Mouse (Mus musculus): ENCODE measurements at regions not wholly inside any gene's neighbourhood (a gene's known extent, or its start where the extent isn't known, plus 50 kb on each side); places are given as distances from the start of the nearest gene placed in this dataset.

GRCm38 (mm10) chr6:31283973-31284372 is 114.6 kb upstream of the Mkln1 start:
- Histone ChIP-seq H3K27me3 (ENCODE audit: control insufficient read depth, insufficient read depth, low read length) (no peaks in the 10 kb centered on the region), H3K36me3 (ENCODE audit: control insufficient read depth, insufficient read depth, low read length) (no peaks in the 10 kb centered on the region), H3K4me2 (replicated peaks; ENCODE audit: low read depth, low read length, severe bottlenecking) (no peak overlapping the region), H3K4me1 (ENCODE audit: control insufficient read depth, insufficient read depth, low read length) (peaks cover 17% of the 10 kb centered on the region), H3K9ac (ENCODE audit: low read depth, low read length, severe bottlenecking) (no peak overlapping the region), H3K27ac (replicated peaks; ENCODE audit: low read depth, low read length) (no peak overlapping the region), H3K4me3 (replicated peaks; ENCODE audit: low read length) (no peak overlapping the region), H3K9me3 (ENCODE audit: control insufficient read depth, low read length) (no peaks in the 10 kb centered on the region)
- TF ChIP-seq POLR2A (IDR thresholded peaks at IDR 0.05; ENCODE audit: borderline replicate concordance, extremely low read depth, insufficient read depth, insufficient read length) = no peak
- DNase-seq (ENCODE audit: low spot score) (no peak), ATAC-seq (ENCODE audit: low FRiP score, low read depth) (no peak)
- WGBS = 73% methylated on average over 8 of the region's 8 CpGs

GRCm38 (mm10) chr6:31284390-31284789 is 114.1 kb upstream of the Mkln1 start:
- Histone ChIP-seq H3K36me3 (ENCODE audit: control insufficient read depth, insufficient read depth, low read length) (no peaks in the 10 kb centered on the region), H3K4me1 (ENCODE audit: control insufficient read depth, insufficient read depth, low read length) (peaks cover 17% of the 10 kb centered on the region), H3K27ac (replicated peaks; ENCODE audit: low read depth, low read length) (no peak overlapping the region), H3K4me3 (replicated peaks; ENCODE audit: low read length) (no peak overlapping the region), H3K9ac (ENCODE audit: low read depth, low read length, severe bottlenecking) (no peak overlapping the region), H3K27me3 (ENCODE audit: control insufficient read depth, insufficient read depth, low read length) (no peaks in the 10 kb centered on the region), H3K4me2 (replicated peaks; ENCODE audit: low read depth, low read length, severe bottlenecking) (no peak overlapping the region), H3K9me3 (ENCODE audit: control insufficient read depth, low read length) (no peaks in the 10 kb centered on the region)
- WGBS = 78% methylated on average over 10 of the region's 10 CpGs
- DNase-seq (ENCODE audit: low spot score) = no peak
- no peak for ATAC-seq (ENCODE audit: low FRiP score, low read depth)
- TF ChIP-seq POLR2A (IDR thresholded peaks at IDR 0.05; ENCODE audit: borderline replicate concordance, extremely low read depth, insufficient read depth, insufficient read length) = no peak

- WGBS = 87% methylated on average over 19 of the region's 19 CpGs
- H3K9ac ChIP-seq (ENCODE audit: low read depth, low read length, severe bottlenecking) = no peak overlapping the region
- no peaks in the 10 kb centered on the region for H3K27me3 ChIP-seq (ENCODE audit: control insufficient read depth, insufficient read depth, low read length)
- H3K27ac ChIP-seq (replicated peaks; ENCODE audit: low read depth, low read length) = no peak overlapping the region
- no peak overlapping the region for H3K4me2 ChIP-seq (replicated peaks; ENCODE audit: low read depth, low read length, severe bottlenecking)
- no peaks in the 10 kb centered on the region for H3K9me3 ChIP-seq (ENCODE audit: control insufficient read depth, low read length)
- DNase-seq (ENCODE audit: low spot score) (no peak), ATAC-seq (ENCODE audit: low FRiP score, low read depth) (no peak)
- peaks cover 17% of the 10 kb centered on the region for H3K4me1 ChIP-seq (ENCODE audit: control insufficient read depth, insufficient read depth, low read length)
- H3K4me3 ChIP-seq (replicated peaks; ENCODE audit: low read length) = no peak overlapping the region
- no peak for TF ChIP-seq POLR2A (IDR thresholded peaks at IDR 0.05; ENCODE audit: borderline replicate concordance, extremely low read depth, insufficient read depth, insufficient read length)
- no peaks in the 10 kb centered on the region for H3K36me3 ChIP-seq (ENCODE audit: control insufficient read depth, insufficient read depth, low read length)
These were observed 113.5 kb upstream of the Mkln1 start for GRCm38 (mm10) chr6:31285064-31285463.

- H3K4me3 ChIP-seq (replicated peaks; ENCODE audit: low read length) = no peak overlapping the region
- H3K27ac ChIP-seq (replicated peaks; ENCODE audit: low read depth, low read length) = no peak overlapping the region
- H3K9me3 ChIP-seq (ENCODE audit: control insufficient read depth, low read length) = no peaks in the 10 kb centered on the region
- ATAC-seq (ENCODE audit: low FRiP score, low read depth) (no peak), DNase-seq (ENCODE audit: low spot score) (no peak)
- WGBS = 76% methylated on average over 11 of the region's 11 CpGs
- no peak for TF ChIP-seq POLR2A (IDR thresholded peaks at IDR 0.05; ENCODE audit: borderline replicate concordance, extremely low read depth, insufficient read depth, insufficient read length)
- H3K9ac ChIP-seq (ENCODE audit: low read depth, low read length, severe bottlenecking) = no peak overlapping the region
- H3K36me3 ChIP-seq (ENCODE audit: control insufficient read depth, insufficient read depth, low read length) = no peaks in the 10 kb centered on the region
- H3K27me3 ChIP-seq (ENCODE audit: control insufficient read depth, insufficient read depth, low read length) = no peaks in the 10 kb centered on the region
- H3K4me1 ChIP-seq (ENCODE audit: control insufficient read depth, insufficient read depth, low read length) = peaks cover 17% of the 10 kb centered on the region
- no peak overlapping the region for H3K4me2 ChIP-seq (replicated peaks; ENCODE audit: low read depth, low read length, severe bottlenecking)
These were observed 112.4 kb upstream of the Mkln1 start for GRCm38 (mm10) chr6:31285981-31286737.

- Histone ChIP-seq H3K4me2 (replicated peaks; ENCODE audit: low read depth, low read length, severe bottlenecking) (no peak overlapping the region), H3K27me3 (ENCODE audit: control insufficient read depth, insufficient read depth, low read length) (no peaks in the 10 kb centered on the region), H3K4me3 (replicated peaks; ENCODE audit: low read length) (no peak overlapping the region), H3K9ac (ENCODE audit: low read depth, low read length, severe bottlenecking) (no peak overlapping the region), H3K4me1 (ENCODE audit: control insufficient read depth, insufficient read depth, low read length) (peaks cover 17% of the 10 kb centered on the region), H3K27ac (replicated peaks; ENCODE audit: low read depth, low read length) (no peak overlapping the region), H3K9me3 (ENCODE audit: control insufficient read depth, low read length) (no peaks in the 10 kb centered on the region), H3K36me3 (ENCODE audit: control insufficient read depth, insufficient read depth, low read length) (no peaks in the 10 kb centered on the region)
- WGBS = 81% methylated on average over 2 of the region's 2 CpGs
- ATAC-seq (ENCODE audit: low FRiP score, low read depth) (no peak), DNase-seq (ENCODE audit: low spot score) (no peak)
- no peak for TF ChIP-seq POLR2A (IDR thresholded peaks at IDR 0.05; ENCODE audit: borderline replicate concordance, extremely low read depth, insufficient read depth, insufficient read length)
These were observed 111.4 kb upstream of the Mkln1 start for GRCm38 (mm10) chr6:31287176-31287575.

Measured in limb, embryonic 14.5 days (tissue).